Mouse (Mus musculus): Measurements from ENCODE around the gene Csnk2b. TPM values are rescaled to one million over a fixed set of nuclear protein-coding genes. Genes with fewer than 3 reads are reported as not detected.
A peak's percentile ranks its signal among the peaks of the same experiment; 100 is the strongest.

Gene Csnk2b
- polyA plus RNA-seq, 1 experiment from 2014 or later = 279 TPM

- peaks cover 75% of the 10 kb centered on the region for H3K36me3 ChIP-seq
- no peak overlapping the region for H3K4me2 ChIP-seq (replicated peaks)
- H3K4me1 ChIP-seq = peaks cover 12% of the 10 kb centered on the region
- 91% methylated on average over 15 of the region's 15 CpGs for WGBS
- H3K27ac ChIP-seq (replicated peaks) = no peak overlapping the region
- no peak overlapping the region for H3K4me3 ChIP-seq
- H3K9ac ChIP-seq (replicated peaks) = no peak overlapping the region
- no peak for ATAC-seq (ENCODE audit: low FRiP score, low read depth)
- no peaks in the 10 kb centered on the region for H3K27me3 ChIP-seq
- H3K9me3 ChIP-seq = no peaks in the 10 kb centered on the region
Measured at GRCm38 (mm10) chr17:35094475-35095365, 27.1 kb downstream of the Csnk2b start.

- H3K4me1 ChIP-seq = peaks cover 13% of the 10 kb centered on the region
- H3K9ac ChIP-seq (replicated peaks) = no peak overlapping the region
- H3K9me3 ChIP-seq = no peaks in the 10 kb centered on the region
- no peaks in the 10 kb centered on the region for H3K27me3 ChIP-seq
- no peak overlapping the region for H3K4me2 ChIP-seq (replicated peaks)
- no peak overlapping the region for H3K27ac ChIP-seq (replicated peaks)
- ATAC-seq (ENCODE audit: low FRiP score, low read depth) = no peak
- H3K4me3 ChIP-seq = no peak overlapping the region
- 91% methylated on average over 14 of the region's 14 CpGs for WGBS
- peaks cover 54% of the 10 kb centered on the region for H3K36me3 ChIP-seq
Measured at GRCm38 (mm10) chr17:35092403-35093198, 29.3 kb downstream of the Csnk2b start.

DNA sequence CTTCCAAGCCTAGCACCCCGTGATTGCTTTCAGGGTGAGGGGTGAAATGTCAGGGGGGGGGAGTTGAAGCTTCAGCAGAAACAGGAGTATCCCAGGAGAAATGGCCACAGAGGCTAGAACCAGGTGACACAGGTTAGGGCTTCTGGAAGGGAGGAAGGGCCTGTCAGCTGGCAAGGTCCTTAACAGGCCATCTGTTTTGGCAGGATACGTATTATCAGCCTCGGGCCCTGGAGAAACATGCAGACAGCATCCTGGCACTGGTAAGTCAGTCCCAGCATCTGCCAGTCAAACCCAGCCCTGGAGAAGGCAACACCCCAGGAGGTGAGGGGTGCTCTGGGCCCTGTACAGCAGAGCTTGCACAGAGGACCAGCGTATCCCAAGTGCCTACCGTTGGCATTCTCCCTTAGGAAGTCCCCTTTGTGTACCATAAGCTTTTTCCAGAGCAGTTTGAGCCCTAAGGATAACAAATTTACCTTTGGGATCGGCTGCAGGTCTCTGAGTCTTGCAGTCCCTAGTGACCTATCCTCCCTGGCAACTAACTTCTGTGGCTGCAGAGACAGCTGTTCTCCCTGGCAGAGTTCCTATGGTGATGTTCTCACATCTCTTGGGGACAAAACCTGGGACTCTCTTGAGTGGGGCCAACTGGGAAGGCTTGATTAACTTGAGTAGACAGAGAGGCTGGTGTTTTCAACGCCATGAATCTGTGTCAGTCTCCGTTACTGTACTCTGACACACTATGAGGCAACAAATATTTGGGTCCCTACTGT lies 31.5 kb downstream of the Csnk2b start:
- Histone ChIP-seq H3K4me3 (peak overlapping the region; percentile 68), H3K27me3 (no peaks in the 10 kb centered on the region), H3K9me3 (no peaks in the 10 kb centered on the region), H3K9ac (replicated peaks) (peak overlapping the region; percentile 82), H3K4me1 (peaks cover 13% of the 10 kb centered on the region), H3K36me3 (peaks cover 33% of the 10 kb centered on the region), H3K4me2 (replicated peaks) (peak overlapping the region; percentile 59), H3K27ac (replicated peaks) (no peak overlapping the region)
- 74% methylated on average over 8 of the region's 8 CpGs for WGBS
- ATAC-seq (ENCODE audit: low FRiP score, low read depth) = no peak

DNA sequence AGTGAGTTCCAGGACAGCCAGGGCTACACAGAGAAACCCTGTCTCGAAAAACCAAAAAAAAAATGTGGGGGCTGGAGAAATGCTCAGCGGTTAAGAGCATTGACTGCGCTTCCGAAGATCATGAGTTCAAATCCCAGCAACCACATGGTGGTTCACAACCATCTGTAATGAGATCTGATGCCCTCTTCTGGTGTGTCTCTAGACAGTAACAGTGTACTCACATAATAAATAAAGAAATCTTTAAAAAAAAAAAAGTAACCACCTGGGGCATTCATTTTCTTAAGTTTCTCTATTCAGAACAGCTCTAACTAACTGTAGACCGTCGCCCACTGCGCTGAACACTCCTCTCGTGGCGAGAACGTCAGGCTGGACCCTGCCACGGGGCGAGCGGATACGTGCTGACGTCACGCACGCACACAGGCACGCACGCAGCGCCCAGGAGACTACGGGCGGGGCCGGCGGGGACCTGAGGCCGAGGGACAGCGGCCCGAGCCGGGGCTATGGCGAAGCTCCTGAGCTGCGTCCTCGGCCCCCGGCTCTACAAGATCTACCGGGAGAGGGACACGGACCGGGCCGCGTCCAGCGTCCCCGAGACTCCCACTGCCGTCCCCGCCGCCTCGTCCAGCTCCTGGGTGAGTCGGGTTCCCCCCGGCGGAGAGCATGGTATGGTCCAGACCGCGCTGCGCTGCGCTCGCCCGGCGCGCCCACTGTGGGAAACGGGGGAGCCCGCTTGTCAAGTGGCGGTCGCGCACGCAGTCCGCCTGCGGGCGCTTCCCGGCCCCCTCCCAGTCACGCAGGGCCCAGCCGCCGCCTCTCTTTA lies 32.8 kb downstream of the Csnk2b start, which contains the start of gene Abhd16a:
Abhd16a (plus strand) TSS at position 439 of the 820 bp plus-strand sequence.
- Histone ChIP-seq H3K4me3 (peak within 1 kb of the TSS; percentile 68), H3K36me3 (peaks cover 23% of the 10 kb centered on the region), H3K9ac (replicated peaks) (peak within 1 kb of the TSS; percentile 82), H3K4me2 (replicated peaks) (peak within 1 kb of the TSS; percentile 59), H3K27ac (replicated peaks) (peak within 1 kb of the TSS; percentile 97), H3K27me3 (no peaks in the 10 kb centered on the region), H3K4me1 (peaks cover 13% of the 10 kb centered on the region), H3K9me3 (no peaks in the 10 kb centered on the region)
- ATAC-seq (ENCODE audit: low FRiP score, low read depth) = peak; percentile 98
- 4% methylated on average over 66 of the region's 67 CpGs for WGBS

GRCm38 (mm10) chr17:35088151-35088550 lies 33.7 kb downstream of the Csnk2b start:
- H3K4me3 ChIP-seq = no peak overlapping the region
- H3K27me3 ChIP-seq = no peaks in the 10 kb centered on the region
- H3K27ac ChIP-seq (replicated peaks) = no peak overlapping the region
- H3K4me2 ChIP-seq (replicated peaks) = no peak overlapping the region
- ATAC-seq (ENCODE audit: low FRiP score, low read depth) = no peak
- peaks cover 13% of the 10 kb centered on the region for H3K4me1 ChIP-seq
- 54% methylated on average over 2 of the region's 2 CpGs for WGBS
- H3K9me3 ChIP-seq = no peaks in the 10 kb centered on the region
- H3K36me3 ChIP-seq = peaks cover 20% of the 10 kb centered on the region
- no peak overlapping the region for H3K9ac ChIP-seq (replicated peaks)

GRCm38 (mm10) chr17:35085208-35085865 lies 36.5 kb downstream of the Csnk2b start, which contains the start of gene Ly6g6f:
TSS of gene Ly6g6f (minus strand) at chr17:35085610.
- H3K27me3 ChIP-seq = no peaks in the 10 kb centered on the region
- H3K27ac ChIP-seq (replicated peaks) = no peak within 1 kb of the TSS
- ATAC-seq (ENCODE audit: low FRiP score, low read depth) = no peak
- 87% methylated on average over 7 of the region's 7 CpGs for WGBS
- no peaks in the 10 kb centered on the region for H3K9me3 ChIP-seq
- H3K4me1 ChIP-seq = peaks cover 7% of the 10 kb centered on the region
- no peak within 1 kb of the TSS for H3K4me2 ChIP-seq (replicated peaks)
- no peak within 1 kb of the TSS for H3K9ac ChIP-seq (replicated peaks)
- H3K36me3 ChIP-seq = no peaks in the 10 kb centered on the region
- no peak within 1 kb of the TSS for H3K4me3 ChIP-seq

DNA sequence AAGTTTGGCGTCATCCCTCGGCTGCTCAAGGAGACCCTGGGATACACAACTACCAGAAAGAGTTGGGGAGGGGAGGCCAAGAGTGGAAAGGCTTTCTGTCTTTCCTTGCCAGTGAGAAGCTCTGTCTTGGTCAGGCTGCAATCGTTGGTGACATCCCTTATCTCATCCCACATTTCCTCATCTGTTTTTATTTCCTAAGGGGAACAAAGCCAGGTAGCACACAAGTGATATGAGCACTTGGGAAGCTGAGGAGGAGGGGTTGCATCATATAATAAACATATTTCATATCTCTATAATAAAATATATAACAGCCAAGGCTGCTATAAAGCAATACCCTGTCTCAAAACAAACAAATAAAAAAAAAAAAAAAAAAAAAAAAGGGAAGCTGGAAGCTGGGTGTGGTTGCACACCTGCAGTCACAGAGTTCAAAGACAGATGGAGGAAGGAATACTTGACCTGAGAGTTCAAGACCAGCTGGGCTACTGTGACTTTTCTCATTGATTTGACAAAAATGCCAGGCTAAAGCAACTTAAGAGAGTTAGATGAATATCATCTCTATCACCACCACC lies 37.8 kb downstream of the Csnk2b start:
- H3K27ac ChIP-seq (replicated peaks) = no peak overlapping the region
- H3K27me3 ChIP-seq = peaks cover 5% of the 10 kb centered on the region; the same call in 1 of the 2 replicates
- 89% methylated on average over 3 of the region's 3 CpGs for WGBS
- no peak overlapping the region for H3K4me2 ChIP-seq (replicated peaks)
- H3K4me3 ChIP-seq = no peak overlapping the region
- H3K9ac ChIP-seq (replicated peaks) = no peak overlapping the region
- H3K9me3 ChIP-seq = no peaks in the 10 kb centered on the region
- no peak for ATAC-seq (ENCODE audit: low FRiP score, low read depth)
- no peaks in the 10 kb centered on the region for H3K4me1 ChIP-seq
- no peaks in the 10 kb centered on the region for H3K36me3 ChIP-seq

- Histone ChIP-seq H3K27ac (replicated peaks) (no peak overlapping the region), H3K4me3 (no peak overlapping the region), H3K9ac (replicated peaks) (no peak overlapping the region), H3K9me3 (no peaks in the 10 kb centered on the region), H3K4me2 (replicated peaks) (no peak overlapping the region), H3K36me3 (no peaks in the 10 kb centered on the region), H3K4me1 (peaks cover 1% of the 10 kb centered on the region), H3K27me3 (peaks cover 5% of the 10 kb centered on the region; the same call in 1 of the 2 replicates)
- WGBS = 86% methylated on average over 16 of the region's 16 CpGs
- no peak for ATAC-seq (ENCODE audit: low FRiP score, low read depth)
Measured at GRCm38 (mm10) chr17:35082841-35083576, 38.8 kb downstream of the Csnk2b start.

DNA sequence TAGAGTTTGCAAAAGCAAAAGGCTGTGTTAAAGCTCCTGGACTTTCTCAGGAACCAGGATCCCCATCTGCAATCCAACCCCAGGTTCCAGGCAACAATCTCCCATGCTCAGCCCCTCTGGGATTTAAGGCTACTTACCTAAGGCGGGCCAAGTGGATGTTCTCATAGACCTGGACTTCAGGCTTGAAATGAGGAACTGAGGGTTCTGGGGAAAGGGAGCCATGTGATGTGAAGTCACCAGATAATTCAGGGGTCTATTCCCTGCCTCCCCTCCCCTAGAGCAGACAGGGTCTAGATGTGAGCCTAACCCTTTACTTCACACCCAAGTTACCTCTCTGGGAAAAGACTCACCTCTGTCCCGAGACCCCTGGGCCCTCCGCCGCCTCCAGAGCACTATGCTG lies 41.1 kb downstream of the Csnk2b start:
- no peaks in the 10 kb centered on the region for H3K9me3 ChIP-seq
- no peaks in the 10 kb centered on the region for H3K36me3 ChIP-seq
- no peak overlapping the region for H3K4me2 ChIP-seq (replicated peaks)
- ATAC-seq (ENCODE audit: low FRiP score, low read depth) = no peak
- H3K4me1 ChIP-seq = peaks cover 18% of the 10 kb centered on the region
- H3K27me3 ChIP-seq = peaks cover 11% of the 10 kb centered on the region
- H3K27ac ChIP-seq (replicated peaks) = no peak overlapping the region
- WGBS = 90% methylated on average over 4 of the region's 4 CpGs
- no peak overlapping the region for H3K9ac ChIP-seq (replicated peaks)
- no peak overlapping the region for H3K4me3 ChIP-seq

DNA sequence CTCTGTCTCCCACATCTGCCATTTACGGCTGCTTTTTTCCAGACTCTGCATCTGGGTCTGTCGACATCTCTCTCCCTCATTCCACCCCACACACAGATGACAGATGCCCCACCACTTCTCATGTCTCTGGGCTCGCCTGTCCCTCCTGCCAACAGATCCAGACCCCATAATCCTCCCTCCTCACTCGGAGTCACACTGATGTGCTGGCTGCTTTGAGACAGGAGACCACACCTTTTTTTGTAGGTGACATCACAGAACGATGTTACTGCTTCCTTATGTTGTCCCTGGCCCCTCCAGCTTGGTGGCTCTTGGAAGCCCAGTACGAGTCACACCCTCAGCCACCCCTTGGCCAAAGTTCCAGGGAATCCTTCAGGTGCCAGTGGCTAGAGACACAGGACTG lies 41.6 kb downstream of the Csnk2b start:
- no peak overlapping the region for H3K9ac ChIP-seq (replicated peaks)
- no peaks in the 10 kb centered on the region for H3K36me3 ChIP-seq
- H3K4me1 ChIP-seq = peaks cover 18% of the 10 kb centered on the region
- H3K27me3 ChIP-seq = peaks cover 11% of the 10 kb centered on the region
- ATAC-seq (ENCODE audit: low FRiP score, low read depth) = no peak
- H3K4me3 ChIP-seq = no peak overlapping the region
- no peaks in the 10 kb centered on the region for H3K9me3 ChIP-seq
- WGBS = 64% methylated on average over 6 of the region's 6 CpGs
- H3K4me2 ChIP-seq (replicated peaks) = no peak overlapping the region
- H3K27ac ChIP-seq (replicated peaks) = no peak overlapping the region
